In the genomic region with DNA sequence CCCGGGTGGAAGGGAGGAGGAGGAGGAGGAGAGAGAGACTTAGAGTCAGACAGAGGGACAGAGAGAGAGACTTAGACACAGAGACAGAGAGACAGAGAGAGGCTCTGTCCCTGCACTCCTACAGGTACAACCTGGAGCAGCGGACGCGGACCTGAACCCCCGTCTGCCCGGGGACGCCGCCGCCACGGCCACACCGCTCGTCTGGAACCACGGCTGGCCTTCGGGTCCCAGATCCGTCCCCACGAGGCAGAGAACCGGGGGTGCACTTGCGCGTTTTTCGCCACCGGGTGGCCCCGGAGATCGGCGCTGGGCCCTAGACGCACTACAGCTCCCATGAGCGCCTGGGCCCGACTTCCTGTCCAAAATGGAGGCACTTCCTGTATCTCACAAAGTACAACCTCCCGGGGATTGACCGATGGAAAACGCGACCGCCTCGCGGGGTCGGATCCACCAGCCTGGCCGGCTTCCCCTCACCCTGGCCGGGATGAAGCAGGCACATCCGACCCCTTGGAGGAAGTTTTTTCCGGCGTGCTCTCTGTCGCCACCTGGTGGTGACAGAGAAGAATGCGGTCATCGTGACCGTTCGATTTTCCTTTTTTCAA, we compare ENCODE assay signal across 8 mouse cellular contexts. TPM values are rescaled to one million over a fixed set of nuclear protein-coding genes. Genes with fewer than 3 reads are reported as not detected.
DNase-seq lines count a peak whose midpoint lies in the region; ATAC-seq and TF ChIP-seq lines count a peak whose summit lies in the region.
"Not testable (repeated sequence)": the region's sequence is repeated elsewhere in the genome, so short reads cannot be mapped to it uniquely, and the experiment has no call there.

Gene Gm45844, minus strand, starts transcription at position 324 of the 602 bp plus-strand sequence.

- H3K36me3 ChIP-seq in ES-Bruce4 (ENCODE audit: control insufficient read depth, insufficient read depth, low read length, poor library complexity, severe bottlenecking); lung, embryonic 16.5 days (ENCODE audit: control insufficient read depth, insufficient read depth, low read length); thymus, adult 2 months (ENCODE audit: control insufficient read depth, insufficient read depth, low read length): not testable (repeated sequence)

- peak; percentile 68 for TF ChIP-seq CTCF in ES-Bruce4 (IDR thresholded peaks at IDR 0.05; ENCODE audit: low read depth, low read length)
- TF ChIP-seq CTCF in cerebellum, adult 2 months (IDR thresholded peaks at IDR 0.05; ENCODE audit: borderline replicate concordance, insufficient read depth, low read depth, low read length) = peak; percentile 94
- TF ChIP-seq CTCF in thymus, adult 2 months (IDR thresholded peaks at IDR 0.05; ENCODE audit: borderline replicate concordance, control insufficient read depth, extremely low read depth, insufficient read depth, low read length, poor library complexity) = peak; percentile 100

- H3K27ac ChIP-seq in ES-Bruce4 (ENCODE audit: insufficient read depth, low read length); thymus, adult 2 months (ENCODE audit: control insufficient read depth, insufficient read depth, low read length): not testable (repeated sequence)
- peak within 1 kb of the TSS; percentile 29; the same call in 1 of the 2 replicates for H3K27ac ChIP-seq in cerebellum, adult 2 months (ENCODE audit: insufficient read depth, low read length)
- H3K27ac ChIP-seq in lung, embryonic 16.5 days (ENCODE audit: low read length) = peak within 1 kb of the TSS; percentile 61

- H3K27me3 ChIP-seq in ES-Bruce4 (ENCODE audit: control insufficient read depth, insufficient read depth, low read length, poor library complexity, severe bottlenecking); cerebellum, adult 2 months (ENCODE audit: control insufficient read depth, insufficient read depth, low read length); lung, embryonic 16.5 days (ENCODE audit: control insufficient read depth, insufficient read depth, low read depth, low read length); thymus, adult 2 months (ENCODE audit: control insufficient read depth, insufficient read depth, low read length): not testable (repeated sequence)

- not testable (repeated sequence) for TF ChIP-seq EP300 in ES-Bruce4 (IDR thresholded peaks at IDR 0.05; ENCODE audit: insufficient read depth, low read depth, low read length)

- H3K9ac ChIP-seq in ES-Bruce4 (ENCODE audit: low read depth, poor library complexity, severe bottlenecking) = not testable (repeated sequence)
- H3K9ac ChIP-seq in lung, embryonic 16.5 days (ENCODE audit: low read length) = peak within 1 kb of the TSS; percentile 43; the same call in 1 of the 2 replicates

- H3K4me1 ChIP-seq in ES-Bruce4 (ENCODE audit: control insufficient read depth, insufficient read depth, low read length); cerebellum, adult 2 months (ENCODE audit: control insufficient read depth, insufficient read depth, low read length); lung, embryonic 16.5 days (replicated peaks; ENCODE audit: control insufficient read depth, insufficient read depth, low read length); thymus, adult 2 months (replicated peaks; ENCODE audit: control insufficient read depth, insufficient read depth, low read length): not testable (repeated sequence)

- peak; percentile 99 for ATAC-seq in hematopoietic stem cell, adult 5-6 weeks (replicated peaks in 1 of 2; ENCODE audit: insufficient read depth in 1 of 2, low FRiP score in 2 of 2, low TSS enrichment in 1 of 2, low read depth in 1 of 2, poor library complexity in 2 of 2, severe bottlenecking in 2 of 2)
- ATAC-seq in lung, embryonic 16.5 days (ENCODE audit: low read depth) = peak; percentile 99

- 36% methylated on average over 45 of the region's 45 CpGs for WGBS in cerebellum, adult 2 months
- 42% methylated on average over 45 of the region's 45 CpGs for WGBS in lung, embryonic 16.5 days
- 41% methylated on average over 45 of the region's 45 CpGs for WGBS in thymus, adult 2 months

- not testable (repeated sequence) for H3K9me3 ChIP-seq in ES-Bruce4 (replicated peaks; ENCODE audit: control insufficient read depth, insufficient read depth, low read length, poor library complexity, severe bottlenecking); lung, embryonic 16.5 days (ENCODE audit: control insufficient read depth, low read length)

- not testable (repeated sequence) for H3K4me3 ChIP-seq in ES-Bruce4 (ENCODE audit: low read depth, low read length)
- peak within 1 kb of the TSS; percentile 66 for H3K4me3 ChIP-seq in cerebellum, adult 2 months (replicated peaks; ENCODE audit: insufficient read depth, low read depth, low read length)
- peak within 1 kb of the TSS; percentile 46 for H3K4me3 ChIP-seq in lung, embryonic 16.5 days (ENCODE audit: low read length)
- peak within 1 kb of the TSS; percentile 31 for H3K4me3 ChIP-seq in thymus, adult 2 months (ENCODE audit: control insufficient read depth, insufficient read depth, low read length)

- peak within 1 kb of the TSS; percentile 41 for H3K4me2 ChIP-seq in lung, embryonic 16.5 days (ENCODE audit: low read depth, low read length)

- TF ChIP-seq POLR2A in ES-Bruce4 (IDR thresholded peaks at IDR 0.05; ENCODE audit: insufficient read depth, low read length); cerebellum, adult 2 months (IDR thresholded peaks at IDR 0.05; ENCODE audit: borderline replicate concordance, insufficient read depth, low read length); thymus, adult 2 months (IDR thresholded peaks at IDR 0.05; ENCODE audit: control insufficient read depth, extremely low read depth, insufficient read depth, low read length, poor library complexity): not testable (repeated sequence)

- peak; percentile 91 to 96 for DNase-seq in cerebellum, adult 2 months
- DNase-seq in forelimb bud, embryonic 11.5 days (ENCODE audit: low read depth, low spot score) = peak; percentile 74
- peak; percentile 97 for DNase-seq in layer of hippocampus, adult 9-11 months
- DNase-seq in ovary, adult 18-20 months (ENCODE audit: low spot score) = peak; percentile 78
- DNase-seq in thymus, adult 2 months = peak; percentile 91

RNA-seq across cellular contexts. Expression of gene Gm45844, which starts in this region (rescaled TPM):
- 0.38 and 0.73 TPM in 2 replicates for polyA plus RNA-seq in ES-Bruce4 (2011; ENCODE audit: insufficient read depth, insufficient read length, low read depth, missing spikeins)
- polyA plus RNA-seq in cerebellum, adult 2 months (2012; rRNA removed) = 7.8 and 8.2 TPM in 2 replicates
- total RNA-seq in hematopoietic stem cell, adult 5-6 weeks (2017) = 1.3 and 2.3 TPM in 2 replicates
- 2.9 TPM in 2 replicates for polyA plus RNA-seq in lung, embryonic 16.5 days (2015; fragmentation: Nextera tagmentation; extraction: Ambion mirVana)
- polyA plus RNA-seq in thymus, adult 2 months (2012; rRNA removed) = 0.38 and 2.3 TPM in 2 replicates
